Mouse (Mus musculus): ENCODE results near the gene Samd14. TPM values are rescaled to one million over a fixed set of nuclear protein-coding genes. Genes with fewer than 3 reads are reported as not detected.

Gene Samd14
- under 1 TPM; 0.32 to 0.44 TPM for total RNA-seq (2023)

DNA sequence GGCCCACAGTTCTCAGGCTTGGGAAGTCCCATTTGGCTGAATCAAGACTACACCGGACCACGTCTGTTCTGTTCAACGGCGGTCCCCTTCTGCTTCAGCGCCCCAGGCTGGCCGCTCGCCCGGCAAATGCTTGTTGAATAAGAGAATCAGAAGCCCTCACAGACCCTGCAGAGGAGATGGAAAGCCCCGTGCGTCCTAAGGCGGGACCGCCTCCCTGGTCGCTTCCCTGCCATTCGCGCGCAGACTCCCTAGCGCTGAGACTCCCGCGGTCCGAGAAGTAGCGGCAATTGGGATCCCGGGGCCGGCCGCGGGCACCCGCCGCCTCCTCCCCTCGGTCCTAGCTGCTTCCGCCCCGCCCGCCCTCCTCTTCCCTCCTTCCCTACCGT is at the start of gene Samd14:
TSS of gene Samd14 (plus strand) at position 251 of the 386 bp plus-strand sequence.

DNA sequence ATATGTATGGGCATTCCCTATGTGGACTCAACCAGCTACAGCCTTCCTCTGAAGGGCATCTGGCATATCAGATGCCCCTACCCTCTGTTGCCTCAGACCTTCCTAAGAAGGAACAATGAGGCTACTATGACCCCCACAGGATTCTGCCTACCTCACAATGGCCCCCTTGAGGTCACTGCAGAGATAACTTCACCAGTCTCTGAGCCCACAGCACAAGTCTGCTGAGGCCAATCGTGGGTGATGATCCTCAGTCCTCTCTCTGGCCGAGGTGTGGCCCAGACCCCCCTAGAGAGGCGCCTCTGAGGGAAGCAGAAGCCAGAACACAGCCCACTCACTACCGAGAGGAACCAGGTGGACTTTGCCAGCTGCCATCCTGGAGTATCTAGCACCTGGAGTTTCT is 42.3 kb upstream of the Samd14 start, which contains the start of gene Hils1:
TSS of gene Hils1 (plus strand) at position 175 of the 400 bp plus-strand sequence.

DNA sequence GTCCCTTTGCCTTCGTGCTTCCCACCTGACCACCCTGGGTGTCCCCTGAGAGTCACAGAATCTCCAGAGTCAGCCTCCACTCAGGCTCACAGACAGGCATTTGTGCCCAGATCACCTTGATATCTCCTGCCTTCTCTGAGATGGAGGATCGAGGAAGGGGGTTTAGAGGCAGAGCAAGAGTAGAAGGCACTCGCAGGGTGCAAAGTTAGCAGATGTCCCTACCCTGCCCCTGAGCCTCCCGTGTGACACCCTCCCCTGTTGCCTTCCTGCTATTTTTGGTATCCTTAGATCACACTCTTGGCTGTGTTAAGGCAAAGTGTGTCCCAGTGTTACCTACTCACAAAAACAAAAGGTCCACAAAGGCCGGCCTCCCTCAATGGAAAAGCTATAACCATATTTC is 33.5 kb upstream of the Samd14 start, which contains the start of gene Sgca:
TSS of gene Sgca (minus strand) at position 129 of the 400 bp plus-strand sequence.

DNA sequence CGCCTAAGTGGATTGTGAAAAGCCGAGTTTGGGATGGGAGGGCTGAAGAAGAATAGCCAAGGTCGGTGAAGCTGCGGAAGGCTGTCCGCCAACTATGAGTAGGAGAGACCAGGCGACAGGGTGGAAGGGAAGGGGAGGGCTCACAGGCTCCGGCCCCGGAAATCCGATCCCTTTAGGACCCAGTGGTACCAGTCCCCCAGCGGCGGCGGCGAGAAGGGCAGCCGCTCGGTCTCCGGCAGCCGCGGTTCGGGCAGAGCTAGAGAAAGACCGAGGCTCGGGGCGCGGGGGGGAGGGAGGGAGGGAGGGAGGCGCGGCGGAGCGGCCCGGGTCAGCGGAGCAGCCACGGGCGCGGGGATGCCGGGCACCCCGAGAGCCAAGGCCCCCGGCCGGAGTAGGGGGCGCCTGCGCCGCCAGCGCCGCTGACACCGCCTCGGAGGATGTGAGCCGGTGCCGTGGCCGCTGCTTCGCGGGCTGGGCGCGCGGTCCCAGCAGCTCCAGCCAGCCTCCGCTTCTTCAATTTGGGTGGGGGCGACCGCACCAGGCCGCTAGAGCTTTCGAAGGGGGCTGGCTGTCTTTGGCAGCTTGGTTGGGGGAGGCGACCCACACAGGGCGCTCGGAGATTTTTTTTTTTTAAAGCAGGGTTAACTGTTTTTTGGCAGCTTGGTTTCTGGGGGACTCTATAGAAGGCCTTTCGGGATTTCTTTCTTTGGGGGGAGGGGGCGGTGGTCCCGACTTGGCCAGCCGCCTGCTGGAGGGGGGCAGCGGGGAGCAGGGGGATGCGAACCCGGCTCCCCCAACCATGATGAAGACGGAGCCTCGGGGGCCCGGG is 18.7 kb upstream of the Samd14 start, which contains the start of gene Ppp1r9b:
TSS of gene Ppp1r9b (plus strand) at position 287 of the 829 bp plus-strand sequence.

DNA sequence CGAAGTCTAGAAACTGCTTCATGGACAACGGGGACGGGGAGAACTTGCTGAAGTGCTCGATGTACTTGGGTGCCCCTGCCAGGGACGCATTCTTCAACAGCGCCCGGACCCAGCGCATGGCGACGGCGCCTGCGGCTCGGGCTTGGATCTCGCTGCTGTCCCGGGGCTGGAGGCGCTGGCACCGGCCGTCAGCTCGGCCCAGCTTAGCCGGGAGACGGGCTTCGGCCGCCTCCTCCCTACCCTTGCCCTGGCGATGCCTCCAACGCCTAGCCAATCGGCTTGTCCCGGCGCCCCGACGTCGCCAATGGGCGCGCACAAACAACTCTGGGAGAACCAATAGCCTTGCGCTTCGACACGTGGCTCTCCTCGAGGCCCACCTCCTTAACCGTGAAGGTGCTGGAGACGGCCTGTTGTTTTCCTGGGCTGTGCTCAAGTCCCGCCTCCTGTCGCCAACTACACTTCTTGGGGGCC is 31.5 kb downstream of the Samd14 start, which contains the start of gene Pdk2:
TSS of gene Pdk2 (minus strand) at position 216 of the 471 bp plus-strand sequence.

Other genes with a start within 250 kb of the Samd14 start
- gene Tmem92, start 227.2 kb upstream of the Samd14 start, total RNA-seq (2023), result not detected
- 1 to 10 TPM in 1 of 2 experiments, not detected in 1; 1.2 TPM for gene Col1a1, start 73.7 kb upstream of the Samd14 start, total RNA-seq (2023)
- not detected for gene Hils1, start 42.3 kb upstream of the Samd14 start, total RNA-seq (2023)
- gene Sgca, start 33.6 kb upstream of the Samd14 start, total RNA-seq (2023), result not detected
- gene Ppp1r9b, start 18.8 kb upstream of the Samd14 start, total RNA-seq (2023), result 10 to 100 TPM; 74.6 to 78.9 TPM
- 10 to 100 TPM in 1 of 2 experiments, 1 to 10 TPM in 1; 9.6 to 14.8 TPM for gene Pdk2, start 31.5 kb downstream of the Samd14 start, total RNA-seq (2023)
- under 1 TPM; 0.41 to 0.86 TPM for gene Itga3, start 66.9 kb downstream of the Samd14 start, total RNA-seq (2023)
- not detected for gene Dlx3, start 110.2 kb downstream of the Samd14 start, total RNA-seq (2023)
- gene Dlx4, start 136.4 kb downstream of the Samd14 start, total RNA-seq (2023), result not detected